Mouse (Mus musculus) kidney, embryonic 16.5 days (tissue): ENCODE results near the gene Brca2. TPM values are rescaled to one million over a fixed set of nuclear protein-coding genes. Genes with fewer than 3 reads are reported as not detected.

ENCODE experiments used
- ATAC-seq: fragments of 200-750 bp; cut with Nextera tagmentation; 2 replicates; pipeline ENCODE4 v1.8.0; 2017; ENCODE audit warnings: moderate TSS enrichment; ENCODE audit not compliant: low FRiP score, low TSS enrichment
- H3K27ac ChIP-seq: fragments of 300-500 bp; sonication (generic); 2 replicates; pipeline ENCODE4 v1.5.1; 2014; ENCODE audit warnings: low read length
- H3K27me3 ChIP-seq: fragments of 300-500 bp; sonication (generic); 2 replicates; pipeline ENCODE4 v1.6.1; 2014; ENCODE audit warnings: low read length, control low read depth, mixed read lengths; ENCODE audit not compliant: insufficient read depth
- H3K36me3 ChIP-seq: fragments of 300-500 bp; sonication (generic); 2 replicates; pipeline ENCODE4 v1.6.1; 2014; ENCODE audit warnings: low read length, control low read depth, mixed read lengths; ENCODE audit not compliant: insufficient read depth
- H3K4me1 ChIP-seq: fragments of 300-500 bp; sonication (generic); 2 replicates; pipeline ENCODE4 v1.6.1; 2014; ENCODE audit warnings: low read length, control low read depth, mixed read lengths; ENCODE audit not compliant: insufficient read depth
- H3K4me2 ChIP-seq: fragments of 300-500 bp; sonication (generic); replicated peaks from 2 replicates; pipeline ENCODE4 v1.6.1; 2014; ENCODE audit warnings: low read depth, low read length
- H3K4me3 ChIP-seq: fragments of 300-500 bp; sonication (generic); 2 replicates; pipeline ENCODE4 v1.5.1; 2014; ENCODE audit warnings: mild to moderate bottlenecking, low read length
- H3K9ac ChIP-seq: fragments of 300-500 bp; sonication (generic); replicated peaks from 2 replicates; pipeline ENCODE4 v1.6.1; 2014; ENCODE audit warnings: low read length
- H3K9me3 ChIP-seq: fragments of 300-500 bp; sonication (generic); 2 replicates; pipeline ENCODE4 v1.6.1; 2016; ENCODE audit warnings: low read length, control low read depth
- WGBS: fragments of 180-500 bp; shearing (Covaris S2); extraction: QIAGEN DNeasy Blood & Tissue Kit; methylation state at CpG from one replicate; pipeline ENCODE4 v1.1.7; 2014; 5-methylcytosine and 5-hydroxymethylcytosine counted together
- polyA plus RNA-seq: library from polyadenylated mRNA; unstranded; fragments of >200 nt; fragmentation: Nextera tagmentation; extraction: Ambion mirVana; gene quantifications from 2 replicates; pipeline ENCODE4 v1.2.1, GENCODE M21; 2015

The Brca2 gene
- polyA plus RNA-seq, 1 experiment from 2014 or later = 22.3 TPM

- Histone ChIP-seq H3K4me2 (peak overlapping the region; percentile 100), H3K36me3 (no peaks in the 10 kb centered on the region), H3K4me1 (peaks cover 19% of the 10 kb centered on the region), H3K9ac (peak overlapping the region; percentile 65), H3K4me3 (peak overlapping the region; percentile 62), H3K27me3 (0 out of 2 replicates have a peak, but pooled peaks cover 8% of the 10 kb centered on the region), H3K27ac (0 out of 2 replicates have a peak overlapping the region, but pooled peaks have one; percentile 18), H3K9me3 (no peaks in the 10 kb centered on the region)
- WGBS = 1% methylated on average over 97 of the region's 102 CpGs
- peak; percentile 89 for ATAC-seq
These were observed 71.6 kb downstream of the Brca2 start for GRCm38 (mm10) chr5:150593756-150594648.

GRCm38 (mm10) chr5:150594649-150595339 is 72.4 kb downstream of the Brca2 start:
- no peak; the same call in 1 of the 2 replicates for ATAC-seq
- Histone ChIP-seq H3K27me3 (0 out of 2 replicates have a peak, but pooled peaks cover 8% of the 10 kb centered on the region), H3K27ac (0 out of 2 replicates have a peak overlapping the region, but pooled peaks have one; percentile 18), H3K4me3 (peak overlapping the region; percentile 62), H3K9ac (peak overlapping the region; percentile 65), H3K4me2 (peak overlapping the region; percentile 100), H3K9me3 (no peaks in the 10 kb centered on the region), H3K4me1 (peaks cover 24% of the 10 kb centered on the region), H3K36me3 (no peaks in the 10 kb centered on the region)
- WGBS = 7% methylated on average over 14 of the region's 17 CpGs

GRCm38 (mm10) chr5:150595366-150596016 is 73.1 kb downstream of the Brca2 start:
- peaks cover 27% of the 10 kb centered on the region for H3K4me1 ChIP-seq
- H3K9ac ChIP-seq = no peak overlapping the region
- no peak overlapping the region for H3K27ac ChIP-seq
- H3K36me3 ChIP-seq = no peaks in the 10 kb centered on the region
- no peak for ATAC-seq
- 0 out of 2 replicates have a peak, but pooled peaks cover 8% of the 10 kb centered on the region for H3K27me3 ChIP-seq
- no peak overlapping the region for H3K4me3 ChIP-seq
- no peaks in the 10 kb centered on the region for H3K9me3 ChIP-seq
- 53% methylated on average over 11 of the region's 11 CpGs for WGBS
- no peak overlapping the region for H3K4me2 ChIP-seq

GRCm38 (mm10) chr5:150597088-150597487 is 74.7 kb downstream of the Brca2 start, which contains the start of gene N4bp2l1:
Gene N4bp2l1 (minus strand): TSS chr5:150597188.
- H3K27me3 ChIP-seq = 0 out of 2 replicates have a peak, but pooled peaks cover 8% of the 10 kb centered on the region
- H3K4me3 ChIP-seq = no peak within 1 kb of the TSS
- H3K4me1 ChIP-seq = peaks cover 27% of the 10 kb centered on the region
- no peak within 1 kb of the TSS for H3K27ac ChIP-seq
- no peak for ATAC-seq
- no peaks in the 10 kb centered on the region for H3K9me3 ChIP-seq
- no peak within 1 kb of the TSS for H3K4me2 ChIP-seq
- H3K9ac ChIP-seq = no peak within 1 kb of the TSS
- WGBS = 88% methylated on average over 7 of the region's 7 CpGs
- no peaks in the 10 kb centered on the region for H3K36me3 ChIP-seq

- 61% methylated on average over 21 of the region's 21 CpGs for WGBS
- Histone ChIP-seq H3K4me3 (no peak overlapping the region), H3K27ac (no peak overlapping the region), H3K9ac (no peak overlapping the region), H3K9me3 (no peaks in the 10 kb centered on the region), H3K4me2 (no peak overlapping the region), H3K27me3 (0 out of 2 replicates have a peak, but pooled peaks cover 6% of the 10 kb centered on the region), H3K36me3 (no peaks in the 10 kb centered on the region), H3K4me1 (peaks cover 22% of the 10 kb centered on the region)
- no peak for ATAC-seq
These were observed 76.0 kb downstream of the Brca2 start for GRCm38 (mm10) chr5:150598202-150599119.

GRCm38 (mm10) chr5:150599301-150600294 is 77.2 kb downstream of the Brca2 start:
- Histone ChIP-seq H3K9ac (no peak overlapping the region), H3K4me2 (peak overlapping the region; percentile 30; the same call in 1 of the 2 replicates), H3K4me3 (no peak overlapping the region), H3K27me3 (0 out of 2 replicates have a peak, but pooled peaks cover 5% of the 10 kb centered on the region), H3K9me3 (no peaks in the 10 kb centered on the region), H3K4me1 (peaks cover 21% of the 10 kb centered on the region), H3K27ac (no peak overlapping the region), H3K36me3 (no peaks in the 10 kb centered on the region)
- WGBS = 54% methylated on average over 13 of the region's 13 CpGs
- 0 out of 2 replicates have a peak, but pooled peaks have one; percentile 21 for ATAC-seq

GRCm38 (mm10) chr5:150600554-150601440 is 78.4 kb downstream of the Brca2 start:
- Histone ChIP-seq H3K36me3 (no peaks in the 10 kb centered on the region), H3K9me3 (no peaks in the 10 kb centered on the region), H3K4me3 (no peak overlapping the region), H3K9ac (no peak overlapping the region), H3K4me1 (peaks cover 16% of the 10 kb centered on the region), H3K27me3 (no peaks in the 10 kb centered on the region), H3K4me2 (no peak overlapping the region), H3K27ac (no peak overlapping the region)
- no peak for ATAC-seq
- 70% methylated on average over 20 of the region's 20 CpGs for WGBS
